Mouse (Mus musculus): Measurements from ENCODE around the gene Pate3. TPM values are rescaled to one million over a fixed set of nuclear protein-coding genes. Genes with fewer than 3 reads are reported as not detected.
"Not testable (repeated sequence)": the region's sequence is repeated elsewhere in the genome, so short reads cannot be mapped to it uniquely, and the experiment has no call there.

Gene Pate3
- not detected in 2 replicates for polyA plus RNA-seq (2014; fragmentation: Nextera tagmentation; extraction: Ambion mirVana)

DNA sequence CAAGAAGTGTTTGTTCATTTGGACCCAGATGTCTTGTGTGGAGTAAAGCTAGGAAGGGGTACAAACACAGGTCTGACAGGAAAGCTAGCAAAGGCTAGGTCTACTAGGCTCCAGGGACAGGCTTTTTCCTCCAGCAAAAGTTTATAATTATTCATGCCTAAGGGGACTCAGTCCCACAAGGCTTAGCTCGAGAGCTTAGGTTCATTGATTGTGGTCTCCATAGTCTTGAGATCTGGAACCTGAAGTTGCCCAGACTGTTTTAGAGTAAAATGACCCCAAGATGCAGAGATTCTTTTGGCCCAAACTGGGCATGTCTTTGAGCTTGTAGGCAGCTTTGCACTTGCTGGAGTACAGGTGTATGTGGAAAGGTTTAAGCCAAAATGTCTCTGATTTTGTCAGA lies at the start of gene Pate3:
Gene Pate3 (minus strand): TSS at position 101 of the 400 bp plus-strand sequence.
- H3K9me3 ChIP-seq (ENCODE audit: control insufficient read depth, low read depth, low read length): no peaks in the 10 kb centered on the region
- H3K4me1 ChIP-seq (ENCODE audit: control insufficient read depth, insufficient read depth, low read length): no peaks in the 10 kb centered on the region
- H3K27me3 ChIP-seq (ENCODE audit: control insufficient read depth, insufficient read depth, low read length): no peaks in the 10 kb centered on the region
- no peak for ATAC-seq (ENCODE audit: insufficient number of reproducible peaks, insufficient read depth, low FRiP score, low read depth)
- no peak within 1 kb of the TSS for H3K27ac ChIP-seq (ENCODE audit: low read length)
- no peak within 1 kb of the TSS for H3K9ac ChIP-seq (replicated peaks; ENCODE audit: low read depth, low read length)
- WGBS: 68% methylated on average over 1 of the region's 1 CpGs
- H3K36me3 ChIP-seq (ENCODE audit: control insufficient read depth, insufficient read depth, low read length): no peaks in the 10 kb centered on the region
- no peak within 1 kb of the TSS for H3K4me2 ChIP-seq (replicated peaks; ENCODE audit: low read depth, low read length)
- H3K4me3 ChIP-seq (ENCODE audit: low read depth, low read length): no peak within 1 kb of the TSS

DNA sequence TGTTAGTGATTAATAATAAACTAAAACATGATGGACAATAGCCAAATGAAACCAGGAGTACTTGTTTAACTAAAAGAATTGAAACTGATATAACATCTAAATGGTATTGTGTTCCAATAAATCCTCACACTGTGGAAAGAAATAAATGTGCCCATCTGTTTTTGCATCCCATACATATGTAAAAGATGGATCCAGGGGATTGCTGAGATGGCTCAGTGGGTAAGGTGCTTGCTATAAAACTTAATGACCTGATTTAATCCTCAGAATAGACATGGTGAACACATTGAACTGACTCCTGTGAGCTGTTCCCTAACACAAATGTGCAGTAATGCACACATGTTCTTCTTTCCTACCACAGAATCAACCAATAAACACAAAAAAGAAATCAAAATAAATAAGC lies 43.9 kb upstream of the Pate3 start:
- Histone ChIP-seq H3K36me3 (ENCODE audit: control insufficient read depth, insufficient read depth, low read length) (no peaks in the 10 kb centered on the region), H3K27me3 (ENCODE audit: control insufficient read depth, insufficient read depth, low read length) (no peaks in the 10 kb centered on the region), H3K9me3 (ENCODE audit: control insufficient read depth, low read depth, low read length) (no peaks in the 10 kb centered on the region), H3K4me1 (ENCODE audit: control insufficient read depth, insufficient read depth, low read length) (no peaks in the 10 kb centered on the region), H3K9ac (replicated peaks; ENCODE audit: low read depth, low read length) (no peak overlapping the region), H3K4me2 (replicated peaks; ENCODE audit: low read depth, low read length) (no peak overlapping the region), H3K27ac (ENCODE audit: low read length) (no peak overlapping the region), H3K4me3 (ENCODE audit: low read depth, low read length) (no peak overlapping the region)
- no peak for ATAC-seq (ENCODE audit: insufficient number of reproducible peaks, insufficient read depth, low FRiP score, low read depth)

DNA sequence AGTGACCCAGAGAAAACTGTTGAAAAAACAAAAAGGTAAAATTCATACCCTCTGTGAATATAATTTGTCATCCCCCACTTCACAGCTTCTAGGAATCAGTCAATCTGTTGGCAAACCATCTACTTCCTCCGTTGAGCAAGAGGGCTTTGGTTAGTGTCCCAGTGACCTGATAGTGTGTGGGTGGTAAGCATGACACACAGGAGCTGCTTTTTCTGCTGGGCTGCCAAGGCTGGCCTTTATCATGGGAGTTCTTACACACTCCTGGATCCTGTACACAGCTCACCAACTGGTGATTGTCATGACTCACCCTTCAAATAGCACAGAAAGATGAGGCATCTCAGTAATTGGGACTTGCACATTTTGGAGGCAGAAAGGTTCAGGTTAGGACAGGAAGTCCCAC lies 39.0 kb upstream of the Pate3 start, which contains the start of gene Pate1:
Gene Pate1 (minus strand): TSS at position 378 of the 400 bp plus-strand sequence.
- Histone ChIP-seq H3K4me3 (ENCODE audit: low read depth, low read length) (no peak within 1 kb of the TSS), H3K27me3 (ENCODE audit: control insufficient read depth, insufficient read depth, low read length) (no peaks in the 10 kb centered on the region), H3K4me1 (ENCODE audit: control insufficient read depth, insufficient read depth, low read length) (no peaks in the 10 kb centered on the region), H3K9me3 (ENCODE audit: control insufficient read depth, low read depth, low read length) (no peaks in the 10 kb centered on the region), H3K4me2 (replicated peaks; ENCODE audit: low read depth, low read length) (no peak within 1 kb of the TSS), H3K9ac (replicated peaks; ENCODE audit: low read depth, low read length) (no peak within 1 kb of the TSS), H3K27ac (ENCODE audit: low read length) (no peak within 1 kb of the TSS), H3K36me3 (ENCODE audit: control insufficient read depth, insufficient read depth, low read length) (no peaks in the 10 kb centered on the region)
- 44% methylated on average over 1 of the region's 1 CpGs for WGBS
- no peak for ATAC-seq (ENCODE audit: insufficient number of reproducible peaks, insufficient read depth, low FRiP score, low read depth)

DNA sequence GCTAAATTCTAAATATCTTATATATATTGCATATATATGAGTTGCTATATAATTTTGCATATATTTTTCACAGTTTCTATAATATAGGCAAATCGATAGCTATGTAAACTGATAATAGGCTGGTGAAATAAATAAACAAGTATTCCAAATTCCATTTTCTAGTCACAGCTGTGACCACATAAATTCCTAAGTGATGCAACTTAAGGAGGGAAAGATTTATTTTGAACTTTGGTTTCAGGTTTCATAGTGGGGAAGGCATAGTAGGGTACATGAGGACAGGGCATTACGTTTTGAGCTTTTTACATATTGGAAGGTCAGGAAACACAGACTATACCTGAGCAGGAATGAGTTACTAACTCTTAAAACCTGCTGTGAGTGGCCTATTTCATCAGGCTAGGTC lies 25.6 kb upstream of the Pate3 start:
- Histone ChIP-seq H3K36me3 (ENCODE audit: control insufficient read depth, insufficient read depth, low read length) (no peaks in the 10 kb centered on the region), H3K9me3 (ENCODE audit: control insufficient read depth, low read depth, low read length) (no peaks in the 10 kb centered on the region), H3K4me3 (ENCODE audit: low read depth, low read length) (no peak overlapping the region), H3K4me1 (ENCODE audit: control insufficient read depth, insufficient read depth, low read length) (no peaks in the 10 kb centered on the region), H3K27me3 (ENCODE audit: control insufficient read depth, insufficient read depth, low read length) (no peaks in the 10 kb centered on the region), H3K4me2 (replicated peaks; ENCODE audit: low read depth, low read length) (no peak overlapping the region), H3K9ac (replicated peaks; ENCODE audit: low read depth, low read length) (no peak overlapping the region), H3K27ac (ENCODE audit: low read length) (no peak overlapping the region)
- no peak for ATAC-seq (ENCODE audit: insufficient number of reproducible peaks, insufficient read depth, low FRiP score, low read depth)
- WGBS: 80% methylated on average over 2 of the region's 2 CpGs

DNA sequence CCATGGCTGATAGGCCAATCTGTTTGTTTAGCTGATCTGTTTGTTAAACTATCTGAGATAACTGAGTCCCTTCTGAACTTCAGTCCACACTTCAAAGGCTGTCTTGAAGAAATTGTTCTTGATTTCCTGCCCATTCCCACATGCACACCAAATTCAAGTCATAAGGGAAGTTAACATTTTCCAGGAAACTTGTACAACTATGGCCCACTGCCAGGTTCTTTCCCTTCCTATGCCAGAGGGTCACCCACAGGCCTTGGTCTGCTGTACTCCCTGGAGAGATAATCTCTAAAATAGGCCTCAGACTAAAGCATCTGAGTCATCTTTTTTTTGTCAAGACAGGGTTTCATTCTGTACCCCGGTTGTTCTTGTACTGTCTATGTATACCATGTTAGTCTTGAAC lies 15.0 kb downstream of the Pate3 start:
- no peak overlapping the region for H3K9ac ChIP-seq (replicated peaks; ENCODE audit: low read depth, low read length)
- H3K4me1 ChIP-seq (ENCODE audit: control insufficient read depth, insufficient read depth, low read length): no peaks in the 10 kb centered on the region
- no peak for ATAC-seq (ENCODE audit: insufficient number of reproducible peaks, insufficient read depth, low FRiP score, low read depth)
- H3K27ac ChIP-seq (ENCODE audit: low read length): no peak overlapping the region
- no peak overlapping the region for H3K4me3 ChIP-seq (ENCODE audit: low read depth, low read length)
- H3K4me2 ChIP-seq (replicated peaks; ENCODE audit: low read depth, low read length): no peak overlapping the region
- no peaks in the 10 kb centered on the region for H3K9me3 ChIP-seq (ENCODE audit: control insufficient read depth, low read depth, low read length)
- no peaks in the 10 kb centered on the region for H3K27me3 ChIP-seq (ENCODE audit: control insufficient read depth, insufficient read depth, low read length)
- H3K36me3 ChIP-seq (ENCODE audit: control insufficient read depth, insufficient read depth, low read length): no peaks in the 10 kb centered on the region
- 87% methylated on average over 1 of the region's 1 CpGs for WGBS

DNA sequence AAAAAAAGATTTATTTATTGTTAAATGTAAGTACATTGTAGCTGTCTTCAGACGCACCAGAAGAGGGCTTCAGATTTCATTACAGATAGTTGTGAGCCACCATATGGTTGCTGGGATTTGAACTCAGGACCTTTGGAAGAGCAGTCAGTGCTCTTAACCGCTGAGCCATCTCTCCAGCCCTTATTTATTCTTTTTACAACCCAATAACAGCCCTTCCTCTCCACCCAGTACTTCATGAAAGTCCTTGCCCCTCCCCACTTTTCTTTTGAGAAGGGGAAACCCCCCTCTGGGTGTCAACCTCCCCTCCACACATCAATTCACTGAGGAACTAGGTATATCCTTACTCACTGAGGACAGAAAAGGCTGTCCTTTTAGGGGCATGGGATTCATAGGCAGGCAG lies 31.2 kb downstream of the Pate3 start:
- H3K4me2 ChIP-seq (replicated peaks; ENCODE audit: low read depth, low read length); H3K4me1 ChIP-seq (ENCODE audit: control insufficient read depth, insufficient read depth, low read length); H3K27me3 ChIP-seq (ENCODE audit: control insufficient read depth, insufficient read depth, low read length); H3K9ac ChIP-seq (replicated peaks; ENCODE audit: low read depth, low read length); H3K4me3 ChIP-seq (ENCODE audit: low read depth, low read length); ATAC-seq (ENCODE audit: insufficient number of reproducible peaks, insufficient read depth, low FRiP score, low read depth); H3K36me3 ChIP-seq (ENCODE audit: control insufficient read depth, insufficient read depth, low read length); H3K27ac ChIP-seq (ENCODE audit: low read length); H3K9me3 ChIP-seq (ENCODE audit: control insufficient read depth, low read depth, low read length): not testable (repeated sequence)
- 53% methylated on average over 2 of the region's 2 CpGs for WGBS

DNA sequence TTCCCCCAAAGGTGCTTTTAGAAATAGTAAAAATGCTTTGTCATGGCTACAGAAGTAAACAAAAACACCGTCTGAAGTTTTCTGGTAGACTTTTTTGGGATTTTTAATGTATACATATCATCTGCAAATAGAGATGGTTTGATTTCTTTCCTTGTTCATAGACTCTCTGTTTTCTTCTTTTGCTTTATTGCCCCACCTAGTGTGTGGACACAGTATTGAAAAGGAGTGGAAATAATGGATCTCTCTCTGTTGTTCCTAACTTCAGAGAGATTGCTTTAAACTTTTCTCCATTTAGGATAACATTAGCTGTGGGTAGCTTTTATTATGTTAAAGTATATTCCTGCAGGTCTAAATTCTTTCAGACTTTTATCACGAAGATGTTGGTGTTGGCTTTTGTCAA lies 34.0 kb downstream of the Pate3 start:
- WGBS: 27% methylated on average over 2 of the region's 2 CpGs
- H3K27ac ChIP-seq (ENCODE audit: low read length): no peak overlapping the region
- no peak overlapping the region for H3K9ac ChIP-seq (replicated peaks; ENCODE audit: low read depth, low read length)
- no peaks in the 10 kb centered on the region for H3K4me1 ChIP-seq (ENCODE audit: control insufficient read depth, insufficient read depth, low read length)
- H3K9me3 ChIP-seq (ENCODE audit: control insufficient read depth, low read depth, low read length): no peaks in the 10 kb centered on the region
- no peaks in the 10 kb centered on the region for H3K36me3 ChIP-seq (ENCODE audit: control insufficient read depth, insufficient read depth, low read length)
- H3K4me3 ChIP-seq (ENCODE audit: low read depth, low read length): no peak overlapping the region
- ATAC-seq (ENCODE audit: insufficient number of reproducible peaks, insufficient read depth, low FRiP score, low read depth): no peak
- no peak overlapping the region for H3K4me2 ChIP-seq (replicated peaks; ENCODE audit: low read depth, low read length)
- no peaks in the 10 kb centered on the region for H3K27me3 ChIP-seq (ENCODE audit: control insufficient read depth, insufficient read depth, low read length)

DNA sequence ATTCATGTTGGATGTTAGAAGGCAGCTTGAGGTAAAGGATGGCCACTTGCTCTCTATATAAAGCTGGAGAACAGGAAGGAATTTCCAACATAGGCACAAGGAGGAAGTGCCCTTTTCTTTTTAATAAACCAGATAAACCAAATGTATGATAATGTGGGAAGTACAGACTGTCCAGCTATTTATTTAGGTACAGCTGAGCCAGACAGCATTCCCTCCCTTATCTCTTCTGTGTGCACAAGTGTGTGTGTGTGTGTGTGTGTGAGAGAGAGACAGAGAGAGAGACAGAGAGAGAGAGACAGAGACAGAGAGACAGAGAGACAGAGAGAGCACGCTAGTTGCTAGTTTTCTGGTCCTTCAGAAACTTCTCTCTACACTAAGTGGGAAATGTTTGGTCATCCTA lies 36.2 kb downstream of the Pate3 start, which contains the start of gene Pate4:
Gene Pate4 (minus strand): TSS at position 101 of the 400 bp plus-strand sequence.
- Histone ChIP-seq H3K4me3 (ENCODE audit: low read depth, low read length) (no peak within 1 kb of the TSS), H3K36me3 (ENCODE audit: control insufficient read depth, insufficient read depth, low read length) (no peaks in the 10 kb centered on the region), H3K9ac (replicated peaks; ENCODE audit: low read depth, low read length) (no peak within 1 kb of the TSS), H3K27me3 (ENCODE audit: control insufficient read depth, insufficient read depth, low read length) (no peaks in the 10 kb centered on the region), H3K4me2 (replicated peaks; ENCODE audit: low read depth, low read length) (no peak within 1 kb of the TSS), H3K4me1 (ENCODE audit: control insufficient read depth, insufficient read depth, low read length) (no peaks in the 10 kb centered on the region), H3K27ac (ENCODE audit: low read length) (no peak within 1 kb of the TSS), H3K9me3 (ENCODE audit: control insufficient read depth, low read depth, low read length) (no peaks in the 10 kb centered on the region)
- WGBS: 75% methylated on average over 1 of the region's 1 CpGs
- ATAC-seq (ENCODE audit: insufficient number of reproducible peaks, insufficient read depth, low FRiP score, low read depth): no peak

DNA sequence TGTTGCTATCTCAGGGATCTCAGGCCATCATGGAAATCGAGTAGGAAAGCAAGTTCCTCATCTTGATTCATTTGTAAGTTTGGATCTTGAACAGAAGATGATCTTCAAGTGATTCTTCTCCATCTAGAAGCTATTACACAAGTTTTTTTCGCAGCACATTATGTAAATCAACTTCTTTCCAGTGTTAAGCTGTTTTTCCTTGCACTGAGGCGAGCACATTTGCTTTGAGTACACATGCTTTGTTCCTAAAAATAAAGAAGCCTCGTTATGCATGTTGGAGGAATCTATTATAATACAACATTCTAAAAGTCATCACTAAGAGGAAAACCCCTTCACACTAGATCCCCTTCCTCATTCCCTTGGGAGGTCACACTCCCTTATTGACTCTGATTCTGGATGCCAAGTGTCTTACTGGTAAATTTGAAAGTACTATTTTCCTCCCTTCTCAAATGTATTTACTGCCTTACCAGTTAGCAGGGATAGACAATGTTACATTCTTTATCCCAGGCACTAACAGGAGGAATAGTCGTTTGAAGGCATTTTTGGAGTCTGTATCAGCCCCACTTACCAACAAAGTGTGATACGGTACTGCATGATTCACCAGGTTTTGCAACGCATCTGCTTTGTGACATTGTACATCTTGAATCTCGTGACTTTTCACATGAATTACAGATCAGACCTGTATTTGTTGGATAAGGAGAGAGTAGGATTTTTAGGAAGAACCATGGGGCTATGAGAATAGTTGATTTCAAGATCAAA lies 40.2 kb downstream of the Pate3 start:
- no peaks in the 10 kb centered on the region for H3K36me3 ChIP-seq (ENCODE audit: control insufficient read depth, insufficient read depth, low read length)
- ATAC-seq (ENCODE audit: insufficient number of reproducible peaks, insufficient read depth, low FRiP score, low read depth): no peak
- no peaks in the 10 kb centered on the region for H3K9me3 ChIP-seq (ENCODE audit: control insufficient read depth, low read depth, low read length)
- 67% methylated on average over 8 of the region's 8 CpGs for WGBS
- H3K4me1 ChIP-seq (ENCODE audit: control insufficient read depth, insufficient read depth, low read length): no peaks in the 10 kb centered on the region
- no peak overlapping the region for H3K27ac ChIP-seq (ENCODE audit: low read length)
- no peak overlapping the region for H3K9ac ChIP-seq (replicated peaks; ENCODE audit: low read depth, low read length)
- H3K27me3 ChIP-seq (ENCODE audit: control insufficient read depth, insufficient read depth, low read length): no peaks in the 10 kb centered on the region
- H3K4me2 ChIP-seq (replicated peaks; ENCODE audit: low read depth, low read length): no peak overlapping the region
- no peak overlapping the region for H3K4me3 ChIP-seq (ENCODE audit: low read depth, low read length)
